Mouse (Mus musculus) myocyte (in vitro differentiated cells): ENCODE data around the gene Mta3. TPM values are rescaled to one million over a fixed set of nuclear protein-coding genes. Genes with fewer than 3 reads are reported as not detected.
A peak's percentile ranks its signal among the peaks of the same experiment; 100 is the strongest.
"Not testable (repeated sequence)": the region's sequence is repeated elsewhere in the genome, so short reads cannot be mapped to it uniquely, and the experiment has no call there.

Experiments
- H3K27me3 ChIP-seq: one replicate; pipeline ENCODE4 v1.6.1; 2011; ENCODE audit not compliant: control insufficient read depth, insufficient read depth, insufficient read length
- H3K36me3 ChIP-seq: one replicate; pipeline ENCODE4 v1.6.1; 2011; ENCODE audit not compliant: control insufficient read depth, insufficient read depth
- H3K4me2 ChIP-seq: one replicate; pipeline ENCODE4 v1.6.1; 2011; ENCODE audit warnings: low read depth, control low read depth
- H3K4me3 ChIP-seq: one replicate; pipeline ENCODE4 v1.5.1; 2011; ENCODE audit warnings: mild to moderate bottlenecking, control low read depth, moderate library complexity
- H3K79me2 ChIP-seq: one replicate; pipeline ENCODE4 v1.6.1; 2011; ENCODE audit not compliant: control insufficient read depth, insufficient read depth
- H3ac ChIP-seq: one replicate; pipeline ENCODE4 v1.6.1; 2011; ENCODE audit not compliant: control insufficient read depth, insufficient read length
- CEBPB ChIP-seq: IDR thresholded peaks from 2 replicates; pipeline ENCODE4 v1.6.1; 2011; ENCODE audit warnings: mild to moderate bottlenecking, moderate library complexity; ENCODE audit not compliant: poor library complexity, insufficient read depth, severe bottlenecking
- E2F4 ChIP-seq: IDR thresholded peaks from one replicate; pipeline ENCODE4 v1.6.1; 2011; ENCODE audit warnings: mild to moderate bottlenecking, control low read depth, moderate library complexity; ENCODE audit not compliant: insufficient read depth
- MAX ChIP-seq: IDR thresholded peaks from one replicate; pipeline ENCODE4 v1.6.1; 2011; ENCODE audit warnings: low read depth, mild to moderate bottlenecking, control low read depth
- MYOD1 ChIP-seq, 3 experiments: IDR thresholded peaks; one replicate each; pipeline ENCODE4 v1.6.1; 2011; ENCODE audit warnings: control low read depth in 2 of 3, low read depth in 2 of 3, mild to moderate bottlenecking in 2 of 3, moderate library complexity in 1 of 3; ENCODE audit not compliant: insufficient read length in 2 of 3, control insufficient read depth in 1 of 3
- MYOG ChIP-seq, 3 experiments: IDR thresholded peaks; one replicate each; pipeline ENCODE4 v1.6.1; 2011; ENCODE audit warnings: control low read depth in 2 of 3, low read depth in 2 of 3, mild to moderate bottlenecking in 2 of 3; ENCODE audit not compliant: insufficient read length in 2 of 3, control insufficient read depth in 1 of 3, insufficient read depth in 1 of 3
- POLR2A ChIP-seq: IDR thresholded peaks from one replicate; pipeline ENCODE4 v1.6.1; 2011; ENCODE audit warnings: low read depth, mild to moderate bottlenecking, control low read depth, moderate library complexity; ENCODE audit not compliant: insufficient read length
- POLR2AphosphoS2 ChIP-seq: IDR thresholded peaks from one replicate; pipeline ENCODE4 v1.6.1; 2011; ENCODE audit warnings: low read depth, control low read depth; ENCODE audit not compliant: insufficient read length
- REST ChIP-seq: IDR thresholded peaks from one replicate; pipeline ENCODE4 v1.6.1; 2011; ENCODE audit warnings: mild to moderate bottlenecking, control low read depth, moderate library complexity; ENCODE audit not compliant: insufficient read depth, insufficient read length
- SRF ChIP-seq: IDR thresholded peaks from one replicate; pipeline ENCODE4 v1.6.1; 2011; ENCODE audit warnings: low read depth; ENCODE audit not compliant: control insufficient read depth, insufficient read length
- TCF12 ChIP-seq: IDR thresholded peaks from one replicate; pipeline ENCODE4 v1.6.1; 2011; ENCODE audit warnings: mild to moderate bottlenecking, control low read depth; ENCODE audit not compliant: poor library complexity, insufficient read depth, severe bottlenecking
- TCF3 ChIP-seq: IDR thresholded peaks from one replicate; pipeline ENCODE4 v1.6.1; 2011; ENCODE audit warnings: low read depth, control low read depth; ENCODE audit not compliant: insufficient read length
- USF1 ChIP-seq: IDR thresholded peaks from one replicate; pipeline ENCODE4 v1.6.1; 2011; ENCODE audit warnings: low read depth, mild to moderate bottlenecking, control low read depth, moderate library complexity
- polyA plus RNA-seq: library from polyadenylated mRNA; unstranded; fragments of >200 nt; fragmentation: generic; extraction: Trizol; gene quantifications from one replicate; pipeline ENCODE4 v1.2.1, GENCODE M21; 2012; ENCODE audit warnings: missing spikeins

The Mta3 gene
- polyA plus RNA-seq, 1 experiment, result 30.6 TPM

- Histone ChIP-seq H3K36me3 (no peaks in the 10 kb centered on the region), H3K27me3 (no peaks in the 10 kb centered on the region), H3K4me2 (no peak overlapping the region), H3K4me3 (no peak overlapping the region), H3ac (no peak overlapping the region), H3K79me2 (no peaks in the 10 kb centered on the region)
- TF ChIP-seq CEBPB (no peak), TCF3 (no peak), REST (no peak), POLR2AphosphoS2 (no peak), MYOD1 (IDR thresholded peaks at IDR 0.05; ENCODE audit: control insufficient read depth in 1 of 3, insufficient read length in 2 of 3, low read depth in 2 of 3) (no peak), SRF (no peak)
These were observed 152.4 kb downstream of the Mta3 start for GRCm38 (mm10) chr17:83858413-83858812.

- no peak overlapping the region for H3K4me2 ChIP-seq
These were observed 153.7 kb downstream of the Mta3 start for GRCm38 (mm10) chr17:83859639-83860038.

GRCm38 (mm10) chr17:83860224-83860623 lies 154.3 kb downstream of the Mta3 start:
- Histone ChIP-seq H3K79me2 (no peaks in the 10 kb centered on the region), H3K4me2 (no peak overlapping the region), H3ac (no peak overlapping the region), H3K4me3 (no peak overlapping the region), H3K36me3 (no peaks in the 10 kb centered on the region), H3K27me3 (no peaks in the 10 kb centered on the region)
- TF ChIP-seq REST, result no peak
- TF ChIP-seq USF1, result no peak
- TF ChIP-seq POLR2A, result no peak
- no peak for TF ChIP-seq TCF12
- TF ChIP-seq MYOG (IDR thresholded peaks at IDR 0.05; ENCODE audit: control insufficient read depth in 1 of 3, insufficient read depth in 1 of 3, insufficient read length in 2 of 3, low read depth in 2 of 3), result no peak
- no peak for TF ChIP-seq SRF
- TF ChIP-seq POLR2AphosphoS2, result no peak
- no peak for TF ChIP-seq MYOD1 (IDR thresholded peaks at IDR 0.05; ENCODE audit: control insufficient read depth in 1 of 3, insufficient read length in 2 of 3, low read depth in 2 of 3)
- TF ChIP-seq MAX, result no peak
- no peak for TF ChIP-seq CEBPB
- TF ChIP-seq TCF3, result no peak

More at GRCm38 (mm10) chr17:83859639-83860038, 153.7 kb downstream of the Mta3 start:
- Histone ChIP-seq H3K4me3 (no peak overlapping the region), H3ac (no peak overlapping the region), H3K27me3 (no peaks in the 10 kb centered on the region), H3K36me3 (no peaks in the 10 kb centered on the region), H3K79me2 (no peaks in the 10 kb centered on the region)
- TF ChIP-seq E2F4, result no peak
- no peak for TF ChIP-seq MYOG (IDR thresholded peaks at IDR 0.05; ENCODE audit: control insufficient read depth in 1 of 3, insufficient read depth in 1 of 3, insufficient read length in 2 of 3, low read depth in 2 of 3)
- TF ChIP-seq POLR2AphosphoS2, result no peak
- TF ChIP-seq MAX, result no peak
- TF ChIP-seq REST, result no peak
- TF ChIP-seq SRF, result no peak
- TF ChIP-seq TCF12, result no peak
- no peak for TF ChIP-seq CEBPB
- no peak for TF ChIP-seq USF1
- TF ChIP-seq MYOD1 (IDR thresholded peaks at IDR 0.05; ENCODE audit: control insufficient read depth in 1 of 3, insufficient read length in 2 of 3, low read depth in 2 of 3), result no peak
- no peak for TF ChIP-seq POLR2A
- TF ChIP-seq TCF3, result no peak

GRCm38 (mm10) chr17:83860968-83861367 lies 155.0 kb downstream of the Mta3 start:
- not testable (repeated sequence) for H3K27me3 ChIP-seq, H3K36me3 ChIP-seq, H3K79me2 ChIP-seq
- H3ac ChIP-seq, result peak overlapping the region; percentile 37
- H3K4me3 ChIP-seq, result peak overlapping the region; percentile 58
- peak overlapping the region; percentile 53 for H3K4me2 ChIP-seq

GRCm38 (mm10) chr17:83861444-83862133 lies 155.6 kb downstream of the Mta3 start:
- no peaks in the 10 kb centered on the region for H3K36me3 ChIP-seq
- peak; percentile 53 for TF ChIP-seq POLR2A
- TF ChIP-seq MYOD1 (IDR thresholded peaks at IDR 0.05; ENCODE audit: control insufficient read depth in 1 of 3, insufficient read length in 2 of 3, low read depth in 2 of 3), result peak in 2 of 3 experiments; percentile 31 to 37
- no peak for TF ChIP-seq MAX
- TF ChIP-seq CEBPB, result peak; percentile 89
- peak; percentile 67 for TF ChIP-seq SRF
- no peak for TF ChIP-seq MYOG (IDR thresholded peaks at IDR 0.05; ENCODE audit: control insufficient read depth in 1 of 3, insufficient read depth in 1 of 3, insufficient read length in 2 of 3, low read depth in 2 of 3)
- TF ChIP-seq E2F4, result peak; percentile 51
- TF ChIP-seq REST, result no peak
- peak overlapping the region; percentile 37 for H3ac ChIP-seq
- peak overlapping the region; percentile 58 for H3K4me3 ChIP-seq
- H3K4me2 ChIP-seq, result peak overlapping the region; percentile 97
- no peaks in the 10 kb centered on the region for H3K79me2 ChIP-seq
- H3K27me3 ChIP-seq, result no peaks in the 10 kb centered on the region
